Mouse (Mus musculus): Measurements from ENCODE around the gene Setdb2.

Gene Setdb2

DNA sequence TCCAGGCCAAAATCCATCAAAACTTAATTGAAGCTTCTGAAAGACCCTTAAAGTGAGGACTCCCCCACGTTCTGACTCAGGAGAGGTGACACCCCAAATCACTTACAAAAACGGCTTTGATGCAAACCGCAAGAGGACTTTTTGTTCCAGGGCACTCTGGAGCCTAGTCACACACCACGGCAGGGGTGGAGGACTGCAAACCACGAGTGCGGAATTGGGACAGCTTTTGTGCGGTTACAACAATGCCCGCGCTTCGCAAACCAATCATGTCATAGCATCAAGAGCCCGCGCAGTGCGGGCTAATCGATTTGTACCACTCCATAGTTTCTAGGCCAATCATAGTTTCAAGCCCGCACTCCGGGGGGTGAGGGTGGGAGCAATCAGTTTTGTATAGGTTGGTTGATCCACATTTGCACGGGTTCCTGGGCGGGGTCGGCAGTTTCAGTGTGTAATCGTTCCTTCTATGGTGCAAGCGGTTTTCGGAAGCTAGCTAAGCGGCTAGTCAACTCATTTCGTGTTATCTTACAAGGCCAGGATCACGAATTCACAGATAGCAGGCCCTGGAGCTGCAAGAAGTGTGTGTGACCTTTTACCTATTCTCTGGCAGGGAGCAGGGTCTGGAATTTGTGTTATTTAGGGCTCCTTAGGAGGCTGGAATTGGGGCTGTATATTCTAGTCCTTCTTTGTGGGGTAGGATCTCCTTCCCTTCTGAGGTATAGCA, 70.2 kb downstream of the Setdb2 start:
- no peak for DNase-seq (ENCODE audit: low spot score in 2 of 2)

DNA sequence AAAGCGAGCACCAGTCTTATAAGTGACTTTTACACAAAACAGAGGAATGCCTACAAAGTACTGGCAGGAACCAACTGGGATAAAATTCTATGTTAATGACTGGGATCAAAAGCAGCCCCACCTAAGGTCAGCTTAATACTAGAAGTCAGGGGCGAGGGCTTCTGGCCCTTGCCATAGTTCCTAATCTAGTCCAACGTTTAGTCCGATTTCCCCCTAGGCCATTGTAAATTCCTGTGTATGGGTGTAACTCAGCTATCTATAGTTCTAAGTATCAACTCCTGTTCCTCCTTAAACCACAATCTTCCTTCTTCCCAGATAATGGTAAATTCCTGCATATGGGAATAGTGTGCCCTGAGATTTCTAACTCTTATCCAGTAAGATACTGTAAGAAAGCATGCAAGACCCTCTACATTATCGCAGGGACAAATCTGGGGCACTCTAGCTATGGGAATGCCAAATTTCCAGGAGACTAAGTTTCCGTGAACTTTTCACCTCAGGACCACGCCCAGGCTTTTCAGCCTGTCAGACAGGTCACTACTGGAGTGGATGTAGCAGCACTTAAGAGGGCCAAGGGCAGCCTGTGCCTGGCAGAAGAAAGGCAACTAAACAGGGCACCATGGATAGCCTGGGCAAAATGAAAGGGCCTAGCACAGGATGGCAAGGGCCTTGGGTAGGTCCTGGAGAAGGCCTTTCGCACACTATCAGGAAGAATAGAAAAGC, 74.1 kb downstream of the Setdb2 start:
- no peak for DNase-seq (ENCODE audit: low spot score in 2 of 2)

DNA sequence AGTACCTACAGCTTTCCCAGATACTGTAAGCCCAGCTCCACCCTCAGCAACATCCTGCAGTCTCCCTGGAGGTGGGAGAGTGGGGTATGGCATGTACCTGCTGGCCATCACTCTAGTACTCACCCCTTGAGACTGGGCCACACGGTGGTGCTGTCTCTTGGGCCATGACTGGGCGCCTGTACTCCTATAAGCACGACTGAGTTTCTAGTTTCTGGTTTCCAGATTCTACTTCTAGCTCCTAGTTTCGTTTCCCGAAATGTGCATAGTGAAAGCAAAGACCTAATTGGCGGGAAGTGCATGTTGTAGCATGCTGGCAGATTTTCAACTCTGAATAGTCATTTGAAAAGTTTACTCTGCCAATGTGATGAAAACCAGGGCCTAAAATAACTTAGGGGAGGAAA, 75.4 kb downstream of the Setdb2 start, which contains the start of gene Phf11d:
TSS of gene Phf11d (minus strand) at position 227 of the 401 bp plus-strand sequence.
- DNase-seq (ENCODE audit: low spot score in 2 of 2), result peak; percentile 26 to 43
